12 mouse cellular contexts compared by ENCODE assay signal in the genomic region with DNA sequence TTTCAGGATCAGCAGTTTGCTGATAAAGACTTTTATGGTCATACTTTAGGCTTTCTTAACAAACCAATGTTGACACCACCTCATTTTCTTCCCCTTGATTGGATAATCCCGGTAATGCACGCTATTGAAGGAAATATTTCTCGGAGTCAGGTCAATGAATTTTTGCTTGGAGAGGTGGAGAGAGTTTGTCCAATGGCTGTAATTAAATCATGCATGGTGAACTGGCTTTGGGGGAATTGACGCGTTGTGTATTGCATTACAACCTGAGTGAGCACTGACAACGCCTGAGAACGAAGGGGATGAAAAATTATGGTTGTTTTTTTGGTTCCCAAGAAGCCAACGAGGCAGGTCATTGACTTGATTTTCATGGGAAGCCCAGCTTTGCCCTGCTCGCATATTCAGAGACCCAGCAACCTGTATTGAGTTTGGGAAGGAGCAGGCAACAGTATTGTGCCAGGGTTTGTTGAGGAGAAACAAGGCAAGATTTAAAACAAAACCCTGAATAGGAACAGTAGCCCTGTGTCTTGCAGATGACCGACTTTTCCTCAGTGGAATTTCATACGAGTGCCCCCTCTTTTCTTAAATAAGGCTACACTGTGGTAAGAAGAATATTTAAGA. TPM values are rescaled to one million over a fixed set of nuclear protein-coding genes. Genes with fewer than 3 reads are reported as not detected.
DNase-seq lines count a peak whose midpoint lies in the region; ATAC-seq lines count a peak whose summit lies in the region.
"Had no signal": no experiment of that assay in that cellular context is flagged by ENCODE, and none has a peak within 500 bp of the region (broad histone marks: within the 10 kb centered on the region; RNA-seq: fewer than 3 reads in every experiment).

No protein-coding gene starts in this region.

- peak; percentile 50 for ATAC-seq in hindbrain, embryonic 13.5 days (ENCODE audit: low FRiP score)
- ATAC-seq in midbrain, embryonic 15.5 days (replicated peaks), result no peak
- ATAC-seq: intestine, postnatal 0 days had no signal

- intact Hi-C loops in heart, postnatal 14 days (cut with DNase I), result no loop called here

- no peaks in the 10 kb centered on the region for H3K9me3 ChIP-seq in hindbrain, embryonic 13.5 days
- no peaks in the 10 kb centered on the region for H3K9me3 ChIP-seq in midbrain, embryonic 15.5 days

- DNase-seq in embryo, embryonic 10 days (ENCODE audit: low spot score), result peak; percentile 27
- no peak for DNase-seq in embryo, embryonic 9.5 days (ENCODE audit: extremely low spot score)
- DNase-seq in Muller cell, postnatal 12 days (ENCODE audit: inconsistent ontology term), result peak; percentile 25
- no peak for DNase-seq in urinary bladder, postnatal 4 days (ENCODE audit: low spot score in 2 of 2)
- no peak for DNase-seq in thymus, postnatal 0 days (ENCODE audit: low spot score)
- no peak for DNase-seq in heart, postnatal 14 days
- DNase-seq: adrenal gland, adult 2 months had no signal

- H3K27me3 ChIP-seq in hindbrain, embryonic 13.5 days, result no peaks in the 10 kb centered on the region
- H3K27me3 ChIP-seq in midbrain, embryonic 15.5 days (replicated peaks), result no peaks in the 10 kb centered on the region

- peaks cover 18% of the 10 kb centered on the region for H3K4me1 ChIP-seq in hindbrain, embryonic 13.5 days (replicated peaks)
- H3K4me1 ChIP-seq in midbrain, embryonic 15.5 days, result peaks cover 12% of the 10 kb centered on the region

- H3K36me3 ChIP-seq in hindbrain, embryonic 13.5 days, result no peaks in the 10 kb centered on the region
- H3K36me3 ChIP-seq in midbrain, embryonic 15.5 days (replicated peaks), result no peaks in the 10 kb centered on the region

- H3K9ac ChIP-seq in hindbrain, embryonic 13.5 days, result no peak overlapping the region
- no peak overlapping the region for H3K9ac ChIP-seq in midbrain, embryonic 15.5 days

- no peak overlapping the region for H3K4me2 ChIP-seq in hindbrain, embryonic 13.5 days
- H3K4me2 ChIP-seq in midbrain, embryonic 15.5 days, result 0 out of 2 replicates have a peak overlapping the region, but pooled peaks have one; percentile 8
- H3K4me2 ChIP-seq: liver, embryonic 11.5 days had no signal

- 25% methylated on average over 11 of the region's 11 CpGs for WGBS in hindbrain, embryonic 13.5 days
- WGBS in midbrain, embryonic 15.5 days, result 21% methylated on average over 11 of the region's 11 CpGs

- peak overlapping the region; percentile 52; the same call in 1 of the 2 replicates for H3K27ac ChIP-seq in hindbrain, embryonic 13.5 days
- H3K27ac ChIP-seq in midbrain, embryonic 15.5 days, result no peak overlapping the region

- H3K4me3 ChIP-seq in hindbrain, embryonic 13.5 days, result no peak overlapping the region
- H3K4me3 ChIP-seq in midbrain, embryonic 15.5 days, result no peak overlapping the region

RNA-seq across cellular contexts. Expression of a gene that starts 26.9 kb away (rescaled TPM):
- polyA plus RNA-seq in hindbrain, embryonic 13.5 days (2015; fragmentation: Nextera tagmentation; extraction: Ambion mirVana), result 9.9 and 10.0 TPM in 2 replicates
- polyA plus RNA-seq in midbrain, embryonic 15.5 days (2015; fragmentation: Nextera tagmentation; extraction: Ambion mirVana), result 8.2 and 9.2 TPM in 2 replicates
- polyA plus RNA-seq in thymus, postnatal 0 days (2015; fragmentation: Nextera tagmentation; extraction: Ambion mirVana), result 0.53 and 0.65 TPM in 2 replicates
- 10 to 100 TPM; 12.4 to 14.2 TPM for total RNA-seq in heart, postnatal 14 days (2021)
- total RNA-seq: monocyte, adult 5-6 weeks had no signal

Comparison
In these comparisons a context has a peak if more than half of its experiments do, and no peak if none do; other contexts are left out.
1. DNase-seq: peak in embryo, embryonic 10 days (single experiment) and Muller cell, postnatal 12 days (single experiment); none in embryo, embryonic 9.5 days (single experiment), urinary bladder, postnatal 4 days (0 of 2), thymus, postnatal 0 days (single experiment) and heart, postnatal 14 days (0 of 2).